Mouse (Mus musculus) E14TG2a.4 (cell line): ENCODE data around the gene Vmn1r111.
"Not testable (repeated sequence)": the region's sequence is repeated elsewhere in the genome, so short reads cannot be mapped to it uniquely, and the experiment has no call there.

Experiments
- H3K27me3 ChIP-seq: 2 replicates; pipeline ENCODE4 v1.6.1; 2014; ENCODE audit warnings: low read length, control low read depth; ENCODE audit not compliant: insufficient read depth
- H3K36me3 ChIP-seq: 2 replicates; pipeline ENCODE4 v1.6.1; 2014; ENCODE audit warnings: low read length, control low read depth; ENCODE audit not compliant: insufficient read depth
- H3K4me1 ChIP-seq: replicated peaks from 2 replicates; pipeline ENCODE4 v1.6.1; 2014; ENCODE audit warnings: low read depth, low read length, control low read depth
- H3K4me3 ChIP-seq: replicated peaks from 2 replicates; pipeline ENCODE4 v1.5.1; 2014; ENCODE audit warnings: mild to moderate bottlenecking, low read length
- H3K9me3 ChIP-seq: 2 replicates; pipeline ENCODE4 v1.6.1; 2014; ENCODE audit warnings: low read length, control low read depth

The Vmn1r111 gene

GRCm38 (mm10) chr7:20703116-20703515, at the start of gene Vmn1r111:
TSS of gene Vmn1r111 (minus strand) at chr7:20703216.
- not testable (repeated sequence) for H3K9me3 ChIP-seq, H3K4me3 ChIP-seq, H3K36me3 ChIP-seq, H3K4me1 ChIP-seq, H3K27me3 ChIP-seq

GRCm38 (mm10) chr7:20730524-20730923, 27.5 kb upstream of the Vmn1r111 start, which contains the start of gene Gm10668:
TSS of gene Gm10668 (minus strand) at chr7:20730624.
- H3K9me3 ChIP-seq, H3K4me1 ChIP-seq, H3K36me3 ChIP-seq, H3K27me3 ChIP-seq, H3K4me3 ChIP-seq: not testable (repeated sequence)

- not testable (repeated sequence) for H3K4me1 ChIP-seq, H3K9me3 ChIP-seq
Observed at GRCm38 (mm10) chr7:20668618-20669017, 34.4 kb downstream of the Vmn1r111 start, which contains the start of gene Vmn1r107. TSS of gene Vmn1r107 (plus strand) at chr7:20668918.

More at GRCm38 (mm10) chr7:20668618-20669017, 34.4 kb downstream of the Vmn1r111 start, which contains the start of gene Vmn1r107:
- not testable (repeated sequence) for H3K36me3 ChIP-seq, H3K27me3 ChIP-seq, H3K4me3 ChIP-seq
